Mouse (Mus musculus) heart, adult 2 months (tissue): ENCODE results near the gene Cfap299. TPM values are rescaled to one million over a fixed set of nuclear protein-coding genes. Genes with fewer than 3 reads are reported as not detected.

ENCODE experiments used
- DNase-seq, 2 experiments: peaks; one replicate each; pipeline ENCODE4 v3.0.0; 2021
- H3K27ac ChIP-seq: fragments of 200-600 bp; 2 replicates; pipeline ENCODE4 v1.8.1; 2022
- H3K27me3 ChIP-seq: fragments of 200-500 bp; 2 replicates; pipeline ENCODE4 v1.6.1; 2012; ENCODE audit warnings: mild to moderate bottlenecking, low read length, inconsistent platforms, mixed read lengths; ENCODE audit not compliant: control insufficient read depth, insufficient read depth
- H3K36me3 ChIP-seq: fragments of 200-500 bp; 2 replicates; pipeline ENCODE4 v1.6.1; 2012; ENCODE audit warnings: low read length, inconsistent platforms; ENCODE audit not compliant: control insufficient read depth, insufficient read depth
- H3K4me1 ChIP-seq: fragments of 200-500 bp; 2 replicates; pipeline ENCODE4 v1.6.1; 2011; ENCODE audit warnings: low read length; ENCODE audit not compliant: control insufficient read depth, insufficient read depth
- H3K4me3 ChIP-seq: fragments of 200-600 bp; 2 replicates; pipeline ENCODE4 v1.8.1; 2022
- H3K79me2 ChIP-seq: fragments of 200-500 bp; replicated peaks from 2 replicates; pipeline ENCODE4 v1.6.1; 2012; ENCODE audit warnings: mild to moderate bottlenecking, inconsistent platforms, low read length, moderate library complexity, mixed read lengths; ENCODE audit not compliant: control insufficient read depth, insufficient read depth
- H3K9ac ChIP-seq: fragments of 200-500 bp; 2 replicates; pipeline ENCODE4 v1.6.1; 2012; ENCODE audit warnings: low read depth, mild to moderate bottlenecking, control low read depth, inconsistent platforms, low read length, mixed read lengths
- CTCF ChIP-seq: fragments of 200-600 bp; IDR thresholded peaks from 2 replicates; pipeline ENCODE4 v1.8.1; 2022; ENCODE audit warnings: antibody characterized with exemption, mild to moderate bottlenecking, moderate library complexity
- EP300 ChIP-seq: fragments of 200-500 bp; IDR thresholded peaks from 2 replicates; pipeline ENCODE4 v1.6.1; 2011; ENCODE audit warnings: low read depth, low read length, control low read depth; ENCODE audit not compliant: insufficient read depth
- POLR2A ChIP-seq: fragments of 200-500 bp; IDR thresholded peaks from 2 replicates; pipeline ENCODE4 v1.6.1; 2011; ENCODE audit warnings: mild to moderate bottlenecking, low read depth, low read length, control low read depth; ENCODE audit not compliant: insufficient read depth
- WGBS: fragments of 180-500 bp; shearing (Covaris S2); methylation state at CpG from one replicate; pipeline ENCODE4 v1.1.7; 2018; 5-methylcytosine and 5-hydroxymethylcytosine counted together
- intact Hi-C: fragments of 180-260 bp; cut with DNase I; formaldehyde crosslinking; loops from one replicate; pipeline ENCODE4 v1.15.1; 2025
- polyA plus RNA-seq: library from polyadenylated mRNA; depleted of rRNA; stranded (reverse); fragments of >200 nt; gene quantifications from 2 replicates; pipeline ENCODE4 v1.2.3, GENCODE M21; 2012
- total RNA-seq, 2 experiments: library from RNA; stranded (reverse); gene quantifications; 2 replicates each; pipeline ENCODE4 v1.2.3; 2021

Gene Cfap299
- total and polyA plus RNA-seq, 3 experiments = not detected

- no peak overlapping the region for H3K9ac ChIP-seq
- H3K79me2 ChIP-seq = no peaks in the 10 kb centered on the region
- WGBS = 49% methylated on average over 6 of the region's 6 CpGs
- H3K4me3 ChIP-seq = no peak overlapping the region
- peak in 1 of 2 experiments; percentile 7 for DNase-seq
- no peaks in the 10 kb centered on the region for H3K4me1 ChIP-seq
- intact Hi-C loops = no loop called here
- TF ChIP-seq CTCF = no peak
- no peak for TF ChIP-seq EP300
- TF ChIP-seq POLR2A = no peak
- H3K36me3 ChIP-seq = no peaks in the 10 kb centered on the region
- no peak overlapping the region for H3K27ac ChIP-seq
- no peaks in the 10 kb centered on the region for H3K27me3 ChIP-seq
These were observed 403.3 kb downstream of the Cfap299 start for GRCm38 (mm10) chr5:98732157-98733009.

GRCm38 (mm10) chr5:98733010-98733399, 403.9 kb downstream of the Cfap299 start:
- Histone ChIP-seq H3K4me3 (no peak overlapping the region), H3K79me2 (no peaks in the 10 kb centered on the region), H3K4me1 (no peaks in the 10 kb centered on the region), H3K27ac (no peak overlapping the region), H3K9ac (no peak overlapping the region), H3K27me3 (no peaks in the 10 kb centered on the region), H3K36me3 (no peaks in the 10 kb centered on the region)
- no peak for TF ChIP-seq CTCF
- no peak for TF ChIP-seq POLR2A
- no peak for TF ChIP-seq EP300
- WGBS = 51% methylated on average over 2 of the region's 2 CpGs
- intact Hi-C loops = no loop called here
- DNase-seq = no peak

- H3K36me3 ChIP-seq = no peaks in the 10 kb centered on the region
- no peak overlapping the region for H3K9ac ChIP-seq
- no peak overlapping the region for H3K4me3 ChIP-seq
- no peaks in the 10 kb centered on the region for H3K79me2 ChIP-seq
- H3K27me3 ChIP-seq = no peaks in the 10 kb centered on the region
- WGBS = 70% methylated on average over 15 of the region's 15 CpGs
- DNase-seq = no peak
- H3K4me1 ChIP-seq = no peaks in the 10 kb centered on the region
- H3K27ac ChIP-seq = no peak overlapping the region
- TF ChIP-seq POLR2A (no peak), EP300 (no peak), CTCF (no peak)
- intact Hi-C loops = no loop called here
These were observed 433.0 kb downstream of the Cfap299 start for GRCm38 (mm10) chr5:98761858-98762652.

GRCm38 (mm10) chr5:98778588-98778987, 449.5 kb downstream of the Cfap299 start:
- H3K4me1 ChIP-seq = no peaks in the 10 kb centered on the region
- H3K27me3 ChIP-seq = no peaks in the 10 kb centered on the region
- no peak for DNase-seq
- TF ChIP-seq CTCF (no peak), POLR2A (no peak), EP300 (no peak)
- H3K9ac ChIP-seq = no peak overlapping the region
- intact Hi-C loops = no loop called here
- no peaks in the 10 kb centered on the region for H3K79me2 ChIP-seq
- H3K4me3 ChIP-seq = no peak overlapping the region
- no peak overlapping the region for H3K27ac ChIP-seq
- 77% methylated on average over 4 of the region's 4 CpGs for WGBS
- no peaks in the 10 kb centered on the region for H3K36me3 ChIP-seq

GRCm38 (mm10) chr5:98782066-98782465, 453.0 kb downstream of the Cfap299 start:
- DNase-seq = no peak
- WGBS = 91% methylated on average over 7 of the region's 7 CpGs
- intact Hi-C loops = no loop called here
- Histone ChIP-seq H3K27ac (no peak overlapping the region), H3K27me3 (no peaks in the 10 kb centered on the region), H3K4me1 (no peaks in the 10 kb centered on the region), H3K9ac (no peak overlapping the region), H3K36me3 (no peaks in the 10 kb centered on the region), H3K79me2 (no peaks in the 10 kb centered on the region), H3K4me3 (no peak overlapping the region)
- TF ChIP-seq POLR2A (no peak), CTCF (no peak), EP300 (no peak)

- TF ChIP-seq CTCF (no peak), POLR2A (no peak), EP300 (no peak)
- Histone ChIP-seq H3K9ac (no peak overlapping the region), H3K27me3 (no peaks in the 10 kb centered on the region), H3K79me2 (no peaks in the 10 kb centered on the region), H3K4me1 (no peaks in the 10 kb centered on the region), H3K27ac (no peak overlapping the region), H3K4me3 (no peak overlapping the region), H3K36me3 (no peaks in the 10 kb centered on the region)
- DNase-seq = no peak
- 53% methylated on average over 4 of the region's 4 CpGs for WGBS
- intact Hi-C loops = no loop called here
These were observed 458.6 kb downstream of the Cfap299 start for GRCm38 (mm10) chr5:98787735-98788134.
